Mouse (Mus musculus) G1E (cell line): ENCODE results near the gene Arap1.

Experiments
- CTCF ChIP-seq: IDR thresholded peaks from 2 replicates; pipeline ENCODE4 v1.5.1; 2012; ENCODE audit warnings: low read depth, low read length, inconsistent platforms, mixed read lengths
- GATA1 ChIP-seq: IDR thresholded peaks from 2 replicates; pipeline ENCODE4 v1.6.1; 2012; ENCODE audit warnings: borderline replicate concordance, low read length, inconsistent platforms, mixed read lengths
- GATA2 ChIP-seq: IDR thresholded peaks from 2 replicates; pipeline ENCODE4 v1.6.1; 2012; ENCODE audit warnings: low read depth, low read length, inconsistent platforms, borderline replicate concordance
- TAL1 ChIP-seq: conservative IDR thresholded peaks from 2 replicates; pipeline ENCODE4 v1.6.1; 2012; ENCODE audit warnings: low read depth, low read length, inconsistent platforms, mixed read lengths

DNA sequence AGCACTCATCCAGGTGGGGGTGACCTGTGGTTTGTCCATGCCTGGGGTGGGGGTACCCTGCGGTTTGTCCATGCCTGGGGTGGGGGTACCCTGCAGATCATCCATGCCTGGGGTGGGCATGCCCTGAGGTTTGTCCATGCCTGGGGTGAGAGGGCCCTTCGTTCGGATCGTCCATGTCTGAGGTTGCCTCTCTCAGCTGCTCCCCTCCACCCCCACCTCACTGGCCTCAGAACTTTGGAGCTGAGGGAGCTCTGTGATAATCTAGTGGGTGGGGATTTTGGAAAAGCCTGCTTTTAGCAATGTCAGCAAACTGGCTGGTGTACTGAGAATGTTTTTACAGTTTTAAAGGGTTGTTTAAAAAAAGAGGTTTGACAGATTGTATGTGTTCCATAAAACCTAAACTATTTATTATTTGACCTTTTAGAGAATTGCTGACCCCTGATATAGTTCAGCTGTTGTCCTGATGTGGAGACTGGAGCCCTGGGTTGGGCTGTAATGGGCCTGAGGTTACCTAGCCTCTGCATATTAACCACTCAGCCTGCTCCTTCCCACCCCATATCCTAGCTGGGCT lies 44.1 kb downstream of the Arap1 start:
- TF ChIP-seq CTCF: no peak
- no peak for TF ChIP-seq TAL1
- no peak for TF ChIP-seq GATA1
- TF ChIP-seq GATA2: no peak
